Mouse (Mus musculus): Measurements from ENCODE around the gene Gpr3.

Gpr3 gene

DNA sequence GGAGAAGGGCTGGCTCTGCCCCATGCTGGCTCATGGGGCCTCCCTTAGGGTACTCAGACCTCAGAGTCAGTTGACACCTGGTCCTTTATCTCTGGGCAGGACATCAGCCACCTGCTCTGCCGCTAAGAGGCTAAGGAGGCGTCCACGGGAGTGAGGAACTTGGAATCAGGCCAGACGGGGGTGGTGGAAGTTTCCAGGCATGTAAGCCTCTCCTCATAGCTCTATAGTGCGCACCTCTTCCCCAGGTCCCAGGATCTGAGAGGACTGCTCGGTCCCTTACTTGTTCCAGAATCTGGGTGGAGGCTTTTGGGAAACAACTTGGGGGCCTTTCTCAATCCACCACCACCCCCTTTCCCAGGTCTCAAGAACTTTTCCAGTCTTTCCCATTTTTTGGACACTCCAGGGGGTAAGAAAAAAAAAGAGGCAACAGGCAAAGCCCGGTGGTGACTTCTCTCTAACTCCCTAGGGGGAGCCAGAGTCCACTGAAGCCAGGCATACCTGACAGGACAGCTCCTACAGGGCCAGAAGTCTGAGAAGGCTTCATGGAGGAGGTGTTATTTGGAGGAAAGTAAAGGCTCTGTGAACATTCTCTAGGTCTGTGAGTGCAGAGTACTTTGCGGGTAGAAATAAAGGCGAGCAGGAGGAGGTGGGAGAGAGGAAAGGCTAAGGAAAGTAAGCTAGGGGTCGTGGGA lies 21.1 kb upstream of the Gpr3 start:
- DNase-seq, result peak; percentile 43 to 69

DNA sequence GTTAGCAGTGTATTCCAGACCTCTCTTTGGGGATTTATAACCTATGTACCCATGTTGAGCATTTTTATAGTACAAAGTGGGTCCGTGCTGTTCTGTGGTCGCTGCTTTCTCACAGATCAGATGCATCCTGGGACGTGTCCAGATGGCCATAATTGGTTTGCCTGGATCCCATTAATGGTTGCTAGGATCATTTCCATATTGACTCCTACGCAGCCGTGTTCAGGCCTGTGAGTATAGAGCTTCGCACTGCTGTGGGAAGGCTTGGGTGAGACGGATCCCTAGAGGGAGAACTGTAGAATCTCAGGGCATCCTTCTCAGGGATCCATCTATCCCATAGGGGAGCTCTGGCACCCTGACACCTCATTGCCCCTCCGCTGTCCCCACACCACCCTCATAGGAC lies 17.2 kb upstream of the Gpr3 start:
- no peak for DNase-seq

DNA sequence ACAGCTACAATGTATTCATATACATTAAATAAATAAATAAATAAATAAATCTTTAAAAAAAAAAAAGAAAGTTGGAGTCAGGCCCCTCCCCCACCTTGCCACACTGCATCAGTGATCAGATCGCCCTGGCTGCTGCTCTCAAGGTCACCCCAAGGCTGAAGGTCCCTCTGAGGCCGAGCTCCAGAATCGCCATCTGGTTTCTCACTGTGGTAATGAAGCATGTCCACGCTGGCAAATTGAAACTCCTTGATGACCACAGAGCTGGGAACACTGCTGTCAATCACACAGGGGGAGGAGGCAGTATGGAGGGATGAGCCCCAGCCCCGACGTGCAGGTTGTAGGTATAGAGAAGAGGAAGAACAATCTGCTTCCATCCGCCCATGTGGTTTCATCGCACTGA lies 15.3 kb upstream of the Gpr3 start:
- peak in 1 of 2 experiments; percentile 53 for DNase-seq

DNA sequence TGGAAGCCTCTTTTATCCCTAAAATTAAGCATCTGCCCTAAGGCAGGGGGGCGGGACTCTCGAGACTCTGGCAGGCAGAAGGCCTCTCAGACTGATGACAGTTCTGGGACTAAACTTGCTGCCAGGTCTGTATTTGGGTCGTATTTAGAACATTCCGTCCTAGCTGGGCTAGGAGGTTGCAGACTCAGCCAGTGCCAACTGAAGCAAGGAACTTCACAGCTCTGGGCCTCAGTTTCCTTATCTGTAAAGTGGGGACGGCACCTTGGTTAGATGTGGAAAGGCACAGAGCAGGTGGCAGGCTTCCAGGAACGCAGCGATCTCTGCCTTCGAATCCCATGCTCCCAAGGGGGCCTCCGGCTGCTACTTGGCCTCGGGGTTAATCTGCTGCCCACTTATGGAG lies 13.7 kb upstream of the Gpr3 start:
- DNase-seq, result no peak

DNA sequence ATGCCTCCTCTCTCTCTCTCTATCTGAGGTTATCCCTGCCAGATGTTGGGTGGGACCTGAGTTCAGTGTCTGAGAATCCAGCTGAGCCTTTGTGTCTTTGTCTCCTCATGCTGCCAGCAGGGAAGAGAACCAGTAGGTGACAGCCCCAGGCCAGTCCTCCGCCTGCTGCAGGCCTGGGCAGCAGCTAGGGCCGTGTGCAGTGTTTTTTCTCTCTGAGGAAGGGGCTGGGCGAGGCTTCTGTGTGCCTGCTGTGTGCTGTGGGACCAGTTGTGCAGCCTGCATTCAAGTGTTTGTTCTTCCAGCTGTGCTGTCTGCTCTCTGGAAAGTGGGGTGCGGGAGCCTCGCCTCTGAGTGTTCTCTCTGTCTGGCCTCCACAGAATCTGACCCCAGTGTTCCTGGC lies 11.5 kb upstream of the Gpr3 start:
- DNase-seq, result no peak

DNA sequence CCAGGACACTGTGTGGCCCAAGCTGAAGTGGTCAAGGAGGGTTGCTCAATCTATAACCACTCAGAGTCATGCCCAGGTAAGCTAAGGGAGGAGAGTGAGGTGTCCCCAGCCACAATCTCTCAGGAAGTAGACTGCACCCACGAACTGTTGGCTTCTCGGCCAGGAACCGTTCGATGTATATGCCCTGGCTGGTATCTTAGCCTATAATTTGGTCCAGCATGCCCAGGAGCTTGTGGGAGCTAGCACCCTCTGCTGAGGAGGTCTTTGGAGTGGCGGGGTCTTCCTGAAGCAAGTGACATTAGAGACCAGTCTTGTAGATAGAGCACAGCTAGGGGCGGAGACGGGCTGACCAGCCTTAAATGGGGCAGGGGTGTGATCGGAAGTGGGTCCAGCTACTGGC lies 9.4 kb upstream of the Gpr3 start:
- DNase-seq, result no peak

DNA sequence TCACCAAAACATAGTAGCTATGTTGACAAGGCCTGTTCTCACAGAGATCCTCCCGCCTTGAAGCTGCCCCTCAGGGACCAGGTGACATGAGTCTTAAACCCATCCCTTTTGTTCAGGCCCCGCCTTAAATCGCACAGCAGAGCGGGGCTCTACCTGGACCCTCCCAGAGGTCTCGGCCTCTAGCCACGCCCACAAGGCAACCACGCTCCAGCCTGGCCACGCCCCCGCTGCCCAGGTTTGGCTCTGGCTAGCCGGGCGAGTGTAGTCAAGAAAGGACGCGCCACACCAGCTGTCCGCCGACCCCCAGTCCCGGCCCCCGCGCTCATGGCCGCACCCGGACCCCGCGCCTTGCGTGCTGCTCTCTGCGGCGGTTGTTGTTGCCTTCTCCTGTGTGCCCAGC lies 8.3 kb upstream of the Gpr3 start:
- DNase-seq, result peak; percentile 78 to 85

DNA sequence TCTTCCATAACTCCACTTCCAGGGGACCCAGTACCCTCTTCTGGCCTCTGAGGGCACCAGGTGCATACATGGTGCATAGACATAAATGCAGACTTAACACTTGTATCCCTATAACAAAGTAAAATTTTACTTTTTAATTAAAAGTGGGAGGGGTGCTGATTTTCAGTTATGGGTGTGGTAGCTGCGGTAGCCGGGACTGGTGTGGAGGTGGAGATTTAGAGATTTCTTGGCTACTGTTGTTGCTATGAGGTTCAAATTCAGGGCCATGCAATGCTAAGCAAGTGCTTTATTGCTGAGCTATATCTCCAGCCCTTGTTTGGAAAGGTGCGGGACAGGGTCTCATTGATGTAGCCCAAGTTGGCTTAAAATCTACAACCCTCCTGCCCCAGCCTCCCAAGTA lies 6.4 kb upstream of the Gpr3 start:
- no peak for DNase-seq

DNA sequence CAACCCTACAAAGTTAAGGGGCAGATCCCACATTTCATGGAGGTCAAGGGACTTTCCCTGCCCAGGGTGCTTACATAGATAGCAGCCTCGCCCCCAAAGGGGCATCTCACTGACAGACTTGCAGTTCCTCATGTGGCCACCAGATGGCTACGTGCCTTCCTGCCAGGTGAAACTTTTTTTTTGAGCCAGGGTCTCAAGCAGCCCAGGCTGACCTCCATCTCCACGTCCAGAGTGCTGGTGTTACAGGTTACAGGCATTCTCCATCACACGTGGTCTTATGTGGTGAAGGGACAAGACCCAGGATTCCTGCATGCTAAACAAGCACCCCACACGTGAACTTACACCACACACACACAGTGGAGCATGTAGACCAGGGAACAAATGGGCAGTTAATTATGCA lies 5.3 kb upstream of the Gpr3 start:
- DNase-seq, result peak; percentile 86 to 88

DNA sequence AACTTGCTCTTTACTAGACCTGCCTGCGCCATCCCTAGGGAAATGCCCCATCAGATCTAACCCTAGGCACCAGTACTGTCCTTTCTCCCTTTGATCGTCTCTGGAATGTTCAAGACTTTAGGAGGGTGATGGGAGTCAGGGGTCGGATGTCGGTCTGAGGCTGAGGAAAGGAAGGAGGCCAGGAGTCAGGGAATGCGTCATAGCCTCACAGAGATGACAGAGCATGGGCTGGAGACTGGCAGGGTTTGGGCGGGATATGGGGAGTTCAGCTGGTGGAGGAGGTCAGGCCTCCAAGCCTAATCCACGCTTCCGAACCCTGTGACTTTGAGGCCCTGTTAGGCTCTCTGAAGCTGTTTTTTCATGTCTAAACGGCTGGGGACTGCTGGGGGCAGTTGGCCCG lies 1.3 kb upstream of the Gpr3 start:
- no peak for DNase-seq

DNA sequence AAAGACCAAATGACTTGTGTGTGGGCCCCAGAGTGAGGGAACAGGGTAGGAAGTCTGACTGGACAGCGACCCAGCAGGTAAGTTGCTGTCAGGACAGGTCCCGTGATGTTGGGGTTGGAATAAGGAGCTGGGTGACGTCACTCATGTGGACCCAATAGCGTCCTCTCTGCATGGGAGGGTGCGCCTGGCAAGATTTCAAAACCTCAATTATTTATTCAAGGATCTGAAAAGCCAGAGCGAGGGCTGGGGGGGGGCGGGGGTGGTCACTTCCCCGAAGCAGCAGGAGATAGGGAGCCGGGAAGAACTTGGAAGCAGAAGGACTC lies 893 bp upstream of the Gpr3 start:
- peak in 1 of 2 experiments; percentile 48 for DNase-seq

DNA sequence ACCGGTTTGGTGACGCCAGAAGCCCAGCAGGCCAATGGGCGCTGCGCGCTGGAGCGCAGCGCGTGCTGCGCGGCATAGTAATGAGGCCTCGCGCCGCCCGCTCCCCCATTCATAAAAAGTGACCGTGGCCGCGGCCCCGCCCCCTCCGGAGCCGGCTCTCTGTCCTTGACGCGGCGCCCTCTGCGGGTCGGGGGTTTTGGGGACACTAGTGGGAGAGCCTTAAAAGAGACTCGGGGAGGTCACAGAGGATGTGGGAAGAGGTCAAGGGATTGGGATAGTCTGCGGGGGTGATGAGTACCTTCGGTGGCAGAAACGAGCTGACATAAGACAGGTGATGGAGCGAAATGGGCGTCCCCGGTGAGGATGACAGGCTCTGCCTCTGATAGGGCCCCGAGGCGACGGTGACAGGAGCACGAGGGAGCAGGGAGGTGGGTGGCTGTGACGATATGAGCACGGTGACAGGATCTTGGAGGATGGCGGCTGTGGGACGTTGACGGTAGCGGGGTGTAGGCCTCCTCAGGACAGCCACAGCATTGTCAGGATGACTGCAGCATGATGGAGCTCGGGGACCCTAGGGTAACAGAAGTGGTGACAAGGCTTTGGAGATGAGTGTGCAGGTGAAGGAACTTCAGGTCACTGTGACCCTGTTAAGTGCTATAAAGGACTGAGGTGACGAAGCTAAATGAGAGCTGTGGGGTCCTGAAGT lies 379 bp upstream of the Gpr3 start:
- peak; percentile 84 to 90 for DNase-seq

DNA sequence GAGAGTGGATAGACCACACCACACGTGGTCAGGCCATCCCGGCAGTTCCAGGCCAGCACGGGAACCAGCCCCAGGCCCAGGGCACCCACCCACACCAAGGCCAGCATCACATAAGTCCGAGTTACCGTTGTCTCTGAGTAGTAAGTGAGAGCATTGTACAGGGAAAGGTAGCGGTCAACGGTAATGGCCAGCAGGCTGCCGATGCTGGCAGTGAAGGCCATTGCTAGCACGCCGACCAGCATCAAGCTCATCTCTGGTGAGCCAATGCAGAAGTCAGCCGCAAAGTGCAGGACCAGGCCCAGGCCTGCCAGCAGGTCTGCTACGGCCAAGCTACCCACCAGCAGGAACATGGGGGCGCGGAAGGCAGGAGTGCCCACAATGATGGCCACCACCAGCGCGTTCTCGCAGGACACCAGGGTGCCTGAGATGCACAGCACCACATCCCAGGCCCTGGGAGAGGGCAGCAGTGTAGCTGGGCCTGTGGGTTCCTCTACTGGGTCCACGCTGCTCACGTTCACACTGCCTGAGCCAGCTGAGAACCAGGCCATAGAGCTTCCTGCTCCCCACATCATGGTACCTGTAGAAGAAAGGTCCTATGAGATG lies 1.4 kb downstream of the Gpr3 start:
- DNase-seq, result no peak

DNA sequence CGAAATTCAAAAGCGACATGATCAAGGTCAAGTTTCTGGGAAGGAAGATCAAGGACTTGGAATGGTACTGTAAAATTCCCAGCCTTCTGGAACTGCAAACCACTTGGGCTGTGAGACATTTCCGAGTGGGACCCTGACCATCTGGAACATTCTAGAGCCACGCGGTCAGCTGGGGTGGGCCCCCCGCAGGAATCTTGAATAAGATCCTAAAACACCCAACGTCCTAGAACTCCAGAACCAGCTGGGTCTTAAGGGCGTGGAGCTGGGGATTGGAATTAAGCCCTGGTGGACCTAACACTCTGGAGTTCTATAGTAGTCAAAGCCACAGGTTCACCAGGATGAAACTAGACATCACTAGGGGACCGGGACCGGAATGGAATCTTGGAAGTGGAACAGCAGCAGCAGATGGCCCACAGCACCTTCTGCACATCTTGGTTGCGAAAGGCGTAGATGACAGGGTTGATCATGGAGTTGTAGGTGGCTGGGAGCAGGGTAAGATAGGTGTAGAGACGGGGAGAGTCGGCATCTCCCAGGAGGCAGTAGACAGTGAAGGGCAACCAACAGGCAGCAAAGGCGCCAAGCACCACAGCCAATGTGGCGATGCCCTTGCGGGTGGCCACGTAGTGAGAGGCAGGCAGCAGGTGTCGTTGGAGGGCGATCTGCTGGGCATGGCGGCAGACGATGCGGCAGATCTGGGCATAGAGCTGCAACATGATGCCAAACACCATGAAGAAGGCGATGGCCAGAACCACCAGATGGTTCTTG lies 2.1 kb downstream of the Gpr3 start:
- DNase-seq, result no peak

DNA sequence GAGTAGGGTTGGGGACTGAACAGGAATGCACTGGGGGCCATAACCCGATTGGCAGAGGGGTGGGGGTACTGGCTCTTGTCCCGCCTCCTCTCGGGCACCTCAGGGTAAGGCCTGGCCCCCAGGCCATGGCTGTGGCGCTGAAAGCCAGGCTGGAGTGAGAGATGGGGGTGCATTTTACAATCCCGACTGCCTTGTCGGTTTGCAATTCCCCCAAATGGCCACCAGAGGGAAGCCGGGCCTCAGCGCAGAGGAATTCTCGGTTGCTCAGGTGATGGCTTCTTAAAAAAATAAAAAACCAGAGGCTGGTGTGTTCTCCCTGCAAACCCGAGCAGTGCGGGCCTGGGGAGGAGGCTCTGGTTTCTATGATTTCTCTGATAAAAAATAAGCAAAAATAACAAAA lies 3.0 kb downstream of the Gpr3 start:
- peak; percentile 69 to 77 for DNase-seq

DNA sequence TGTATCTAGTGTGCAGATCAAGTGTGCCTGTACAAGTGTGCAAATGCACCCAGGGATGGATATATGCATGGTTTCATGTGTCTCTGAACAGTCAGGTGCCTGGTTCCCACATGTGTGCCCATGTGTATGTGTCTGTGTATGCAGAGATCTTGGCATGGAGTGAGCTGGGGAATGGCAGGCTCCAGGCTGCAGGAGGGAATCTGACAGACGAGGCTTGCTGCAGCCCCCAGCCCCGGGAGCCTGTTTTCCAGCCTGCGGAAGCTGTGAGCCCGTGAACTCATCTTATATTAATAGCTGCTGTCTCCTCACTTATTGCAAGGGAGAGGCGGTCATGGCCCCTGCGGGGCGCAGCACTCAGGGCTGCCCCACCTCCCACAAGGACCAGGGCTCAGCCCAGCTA lies 8.0 kb downstream of the Gpr3 start:
- peak in 1 of 2 experiments; percentile 39 for DNase-seq

DNA sequence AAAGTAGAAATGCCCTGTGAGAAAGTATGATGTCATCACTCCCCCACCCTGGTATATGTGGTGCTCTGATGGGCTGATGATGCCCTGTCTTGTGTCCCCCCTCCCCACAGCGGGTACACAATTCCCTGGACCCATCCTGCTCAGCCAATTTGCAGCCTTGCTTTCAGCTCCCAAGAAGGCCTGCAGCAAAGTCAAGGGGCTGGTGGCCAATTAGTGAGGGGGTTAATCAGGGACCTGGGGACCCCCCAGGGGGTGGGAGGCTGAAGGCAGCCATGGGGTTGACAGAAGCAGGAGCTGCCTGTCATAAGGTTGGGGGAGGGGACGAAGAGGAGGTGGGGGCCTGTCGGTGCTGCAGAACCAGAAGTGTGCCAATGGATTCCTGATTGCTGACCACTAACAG lies 8.7 kb downstream of the Gpr3 start:
- DNase-seq, result no peak

DNA sequence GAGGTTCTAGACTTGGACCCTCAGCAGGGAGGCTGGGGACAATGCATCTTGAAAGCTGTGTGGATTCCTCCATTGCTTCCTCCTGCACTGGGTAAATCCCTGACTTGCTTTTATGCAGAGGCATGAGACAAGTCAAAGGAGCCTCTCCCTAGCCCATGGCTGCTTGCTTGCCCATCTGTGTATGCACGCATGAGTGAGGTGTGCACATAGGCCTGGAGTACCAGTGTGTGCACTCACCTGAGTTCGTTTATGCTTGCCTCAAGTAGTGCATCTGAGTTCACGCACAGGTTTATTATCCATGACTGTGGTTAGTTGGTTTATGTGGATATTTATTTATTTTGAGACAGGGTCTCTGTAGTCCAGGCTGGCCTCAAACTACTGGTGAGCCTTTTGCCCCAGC lies 10.1 kb downstream of the Gpr3 start:
- no peak for DNase-seq

DNA sequence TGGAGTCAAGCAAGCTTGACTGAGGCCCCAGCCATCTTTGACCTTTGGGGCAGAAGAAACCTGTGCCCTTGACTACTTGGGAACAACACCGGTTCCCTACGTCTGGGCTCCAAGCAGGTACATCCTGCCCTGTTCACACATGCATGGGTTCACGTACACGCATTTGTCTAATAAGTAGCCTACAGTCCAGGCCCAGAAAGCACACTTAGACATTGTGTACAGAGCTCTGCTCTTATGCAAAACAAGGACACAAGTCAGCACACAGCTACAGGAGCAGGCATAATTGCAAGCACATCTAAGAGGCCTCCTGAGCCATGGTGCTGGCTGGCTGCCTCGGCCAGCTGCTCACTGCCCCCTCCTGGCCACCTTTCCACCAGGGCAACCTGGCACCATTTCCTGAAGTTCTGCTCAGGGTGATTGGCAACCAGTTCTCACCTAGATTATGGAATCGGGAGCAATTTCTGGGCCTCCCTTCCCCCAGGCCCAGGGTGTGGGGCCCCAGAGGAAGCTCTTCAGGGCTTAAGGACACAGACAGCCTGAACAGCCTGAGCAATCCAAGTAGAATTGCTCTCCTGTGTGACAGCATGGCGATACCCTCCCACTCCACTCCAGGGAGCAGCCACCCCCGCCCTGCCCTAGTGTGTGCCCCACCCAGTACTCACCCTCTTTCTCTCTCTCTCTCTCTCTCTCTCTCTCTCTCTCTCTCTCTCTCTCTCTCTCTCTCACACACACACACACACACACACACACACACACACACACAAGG lies 11.1 kb downstream of the Gpr3 start:
- peak; percentile 79 to 88 for DNase-seq

DNA sequence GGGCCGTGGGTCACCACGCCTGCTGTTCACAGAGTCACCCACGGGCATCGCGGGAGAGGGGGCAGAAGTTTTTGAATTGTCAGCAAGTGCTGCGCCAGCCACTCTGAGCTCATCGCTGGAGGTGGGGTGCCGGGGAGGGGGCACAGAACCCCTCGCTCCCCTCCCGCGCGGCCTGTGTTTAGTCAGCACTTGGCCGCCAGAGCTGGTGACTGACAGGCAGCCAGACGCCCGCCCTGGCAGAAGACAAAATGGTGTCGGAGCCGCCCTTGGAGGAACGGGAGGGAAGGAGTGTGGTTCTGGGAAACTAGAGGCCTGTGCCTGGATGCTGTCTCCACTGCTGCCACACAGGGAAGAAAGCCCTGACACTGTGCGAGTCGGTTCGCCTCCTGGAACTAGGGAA lies 12.0 kb downstream of the Gpr3 start:
- peak; percentile 58 to 70 for DNase-seq

DNA sequence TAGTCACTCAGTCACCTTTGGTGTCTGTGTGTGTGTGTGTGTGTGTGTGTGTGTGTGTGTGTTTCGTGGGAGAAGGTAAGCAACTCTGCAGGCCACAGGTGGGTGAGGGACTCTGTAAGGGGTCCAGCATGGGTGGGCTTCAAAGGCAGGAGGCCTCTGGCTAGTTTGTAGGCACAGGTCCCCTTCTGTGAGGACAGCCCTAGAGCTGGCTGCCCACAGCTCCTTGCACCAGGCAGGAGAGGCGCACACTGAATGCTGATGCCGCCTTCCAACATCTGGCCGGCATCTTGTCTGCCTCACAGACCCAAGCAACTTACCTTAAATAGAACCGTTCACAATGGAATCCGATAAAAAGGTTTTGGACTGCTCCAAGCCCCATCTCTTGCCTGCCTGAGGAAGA lies 12.6 kb downstream of the Gpr3 start:
- no peak for DNase-seq

DNA sequence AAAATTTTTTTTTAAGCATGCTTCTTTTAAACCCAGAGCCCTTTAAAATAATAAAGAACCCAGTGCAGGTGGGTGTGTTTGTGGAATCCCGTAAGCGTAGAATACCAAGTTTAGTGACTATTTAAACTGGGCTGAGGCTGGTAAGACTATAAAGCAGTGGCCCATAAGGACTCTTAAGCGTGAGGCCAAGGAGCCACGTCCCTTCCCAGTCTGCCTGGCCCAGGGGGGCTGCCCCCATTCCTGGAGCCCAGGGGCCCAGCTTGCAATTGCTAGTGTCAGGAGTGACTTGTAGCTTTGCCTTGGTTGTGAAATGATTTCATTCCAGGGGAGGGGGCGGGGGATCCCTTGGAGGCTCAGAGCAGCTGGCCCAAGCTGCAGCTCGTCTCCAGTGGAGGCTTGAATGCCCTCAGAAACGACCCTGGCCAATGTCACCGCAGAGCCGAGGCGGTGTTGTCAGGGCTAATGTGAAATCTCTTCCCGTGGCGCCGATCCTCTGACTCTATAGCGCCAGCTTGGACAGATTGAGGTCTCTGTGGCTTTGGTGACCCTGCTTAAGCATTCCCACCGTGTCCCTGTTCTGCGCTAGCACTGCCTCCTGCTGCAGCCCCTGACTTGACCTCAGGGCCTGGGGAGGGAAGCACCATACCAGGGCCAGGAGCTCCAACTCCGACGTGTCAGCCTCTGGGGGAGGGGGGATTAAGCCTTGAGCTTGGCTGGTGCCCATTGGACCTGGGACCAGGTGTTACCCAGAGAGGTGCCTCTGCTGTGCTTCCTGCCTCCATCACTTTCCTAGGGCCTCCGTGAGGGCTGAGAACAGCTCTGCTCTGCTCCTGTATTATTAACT lies 13.8 kb downstream of the Gpr3 start:
- DNase-seq, result peak; percentile 65 to 77

All from kidney, postnatal 4 days (tissue).